Mouse (Mus musculus) ES-CJ7 (cell line): ENCODE measurements around the gene Mical3.

Experiments used
- DNase-seq: peaks from one replicate; pipeline ENCODE4 v3.0.0; 2011; ENCODE audit warnings: low read depth, low spot score

Gene Mical3

DNA sequence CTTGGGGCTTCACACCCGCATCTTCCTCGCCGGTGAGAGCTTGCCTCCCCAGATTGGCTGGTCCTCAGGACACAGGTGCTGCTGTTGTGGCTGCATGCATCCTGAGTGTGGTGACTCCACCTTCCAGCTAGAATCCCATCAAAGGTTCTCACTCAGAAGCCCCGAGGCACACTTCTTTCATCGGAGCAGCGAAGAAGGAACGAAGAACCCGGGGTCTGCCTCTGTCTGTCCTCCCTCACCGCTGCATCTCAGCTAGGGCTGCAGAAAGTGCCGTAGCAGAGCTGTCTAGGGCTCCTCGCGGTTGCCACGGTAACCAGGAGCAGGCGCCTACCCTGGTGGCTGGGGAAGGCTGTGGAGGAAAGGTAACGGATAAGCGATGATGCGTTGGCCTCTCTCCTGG is at the start of gene Mical3:
Gene Mical3 (minus strand): TSS at position 227 of the 400 bp plus-strand sequence.
- peak; percentile 71 for DNase-seq

DNA sequence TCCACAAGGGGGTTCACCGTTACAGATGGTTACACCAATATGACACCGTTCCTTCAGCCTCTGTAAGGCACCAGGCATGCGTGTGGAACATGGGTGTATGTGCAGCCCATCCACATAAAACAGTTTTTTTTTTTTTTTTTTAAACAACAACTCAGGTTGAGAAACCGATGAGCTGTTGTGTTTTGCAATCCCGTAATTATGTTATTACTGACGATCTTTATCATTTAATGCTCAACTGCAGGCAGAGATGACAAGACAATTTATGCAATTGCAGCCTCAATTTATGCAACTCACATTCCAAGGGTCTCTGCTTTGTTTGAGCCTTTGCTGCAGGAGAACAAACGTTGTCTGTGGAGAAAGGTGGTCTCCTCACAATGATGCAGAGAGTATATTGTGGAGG is 49.0 kb upstream of the Mical3 start:
- no peak for DNase-seq

DNA sequence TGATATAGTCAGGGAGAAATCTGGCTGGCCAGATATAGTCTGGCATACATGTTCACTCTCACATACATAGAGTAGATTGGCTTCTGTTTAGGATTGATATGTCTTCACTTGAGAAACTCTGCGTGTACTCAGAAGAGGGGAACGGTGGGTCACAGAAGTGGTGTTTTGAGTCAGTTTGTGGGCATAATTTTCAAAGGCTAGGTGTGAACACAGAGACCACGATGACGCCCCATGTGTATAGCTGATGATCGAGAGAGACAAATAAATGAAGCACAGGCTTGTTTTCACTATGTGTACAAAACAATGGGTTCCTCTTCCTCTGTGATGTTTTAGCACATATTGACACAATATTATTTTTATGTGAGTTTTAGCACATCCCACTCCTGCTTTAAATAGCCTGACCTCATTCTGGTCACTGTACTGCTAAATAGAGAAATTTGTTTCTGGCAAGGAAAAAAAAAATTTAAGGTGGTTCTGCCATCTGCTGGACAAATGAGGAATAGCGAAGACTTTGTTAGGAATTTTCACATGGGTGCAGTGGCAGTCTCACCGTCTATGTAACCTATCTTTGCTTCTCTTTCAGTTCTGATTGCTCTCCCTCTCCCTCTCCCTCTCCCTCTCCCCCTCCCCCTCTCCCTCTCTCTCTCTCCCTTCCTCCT is 48.0 kb upstream of the Mical3 start:
- DNase-seq: peak; percentile 60

DNA sequence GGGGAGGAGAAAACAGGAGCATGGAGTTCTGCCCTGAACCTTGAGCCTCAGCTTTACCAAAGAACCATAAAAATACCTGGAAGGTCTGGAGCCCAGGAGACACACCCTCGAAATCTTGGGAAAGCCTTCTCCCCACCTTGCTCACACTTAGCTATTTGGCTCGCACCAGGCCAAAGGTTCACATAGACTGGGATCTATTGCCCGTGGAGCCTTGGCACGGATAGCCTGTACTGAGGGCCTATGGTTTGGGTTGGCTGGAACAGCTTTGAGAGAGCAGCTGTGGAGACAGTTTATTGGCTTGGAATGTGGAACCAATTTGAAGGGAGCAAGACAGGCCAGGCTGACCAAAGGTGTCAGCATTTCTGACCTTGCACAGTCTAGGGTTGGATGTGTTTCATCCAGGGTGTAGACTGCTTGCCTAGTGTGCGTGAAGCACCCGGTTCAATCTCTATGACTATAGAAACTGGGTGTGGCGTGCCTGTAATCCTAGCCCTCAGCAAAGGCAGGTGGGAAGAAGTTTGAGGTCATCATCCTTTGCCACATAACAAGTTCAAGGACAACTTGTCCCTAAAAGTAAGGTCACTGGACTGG is 46.4 kb upstream of the Mical3 start:
- peak; percentile 38 for DNase-seq

DNA sequence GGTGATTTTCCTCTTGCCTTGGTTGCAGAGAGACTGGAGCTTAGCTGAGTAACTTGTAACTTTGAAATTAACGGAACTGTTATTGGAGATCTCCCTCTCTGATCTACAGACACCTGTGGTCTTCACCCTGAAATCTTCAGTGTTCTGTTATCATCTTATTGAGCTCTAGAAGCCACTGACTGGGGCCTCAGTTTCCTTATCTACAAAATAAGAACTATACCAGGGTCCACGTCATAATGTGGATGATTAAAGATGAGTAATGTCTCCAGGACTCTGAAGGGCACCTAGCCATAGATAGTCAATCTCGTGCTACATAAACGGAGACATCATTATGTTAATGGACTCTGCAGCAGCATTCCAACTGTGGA is 45.9 kb upstream of the Mical3 start:
- no peak for DNase-seq

DNA sequence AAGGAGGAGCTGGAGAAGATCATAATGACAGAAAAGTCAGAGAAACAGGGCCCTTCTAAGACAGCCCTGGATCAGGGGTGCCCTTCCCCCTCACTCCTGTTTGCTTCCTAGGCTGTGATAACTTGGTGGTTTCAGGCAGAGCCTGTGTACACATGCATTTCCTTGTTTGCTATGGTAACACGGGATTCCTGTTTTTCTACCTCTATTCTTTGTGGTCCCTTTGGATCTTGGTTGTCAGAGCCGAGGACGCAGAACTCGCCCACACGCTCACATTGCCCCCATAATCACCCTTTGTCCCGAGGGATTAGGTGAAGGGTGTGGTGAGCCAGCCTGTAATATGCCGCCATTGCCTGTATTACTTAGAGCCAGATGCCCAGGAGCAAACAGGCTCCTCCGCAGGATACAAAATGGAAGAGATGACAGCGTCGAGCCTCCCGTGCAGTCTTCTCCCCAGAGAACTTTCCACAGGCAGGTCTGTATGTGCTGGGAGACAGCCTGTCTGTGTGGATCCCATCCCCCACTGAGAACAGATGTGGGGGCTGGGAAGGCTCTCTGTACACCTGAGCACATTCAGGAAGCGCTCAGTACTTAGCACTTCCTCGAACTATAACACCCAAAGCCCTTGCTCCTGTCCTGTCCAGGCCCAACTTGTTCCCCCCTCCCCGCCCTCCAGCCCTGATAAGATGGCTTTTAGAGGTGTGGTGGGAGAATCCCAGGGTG is 45.4 kb upstream of the Mical3 start:
- peak; percentile 52 for DNase-seq

DNA sequence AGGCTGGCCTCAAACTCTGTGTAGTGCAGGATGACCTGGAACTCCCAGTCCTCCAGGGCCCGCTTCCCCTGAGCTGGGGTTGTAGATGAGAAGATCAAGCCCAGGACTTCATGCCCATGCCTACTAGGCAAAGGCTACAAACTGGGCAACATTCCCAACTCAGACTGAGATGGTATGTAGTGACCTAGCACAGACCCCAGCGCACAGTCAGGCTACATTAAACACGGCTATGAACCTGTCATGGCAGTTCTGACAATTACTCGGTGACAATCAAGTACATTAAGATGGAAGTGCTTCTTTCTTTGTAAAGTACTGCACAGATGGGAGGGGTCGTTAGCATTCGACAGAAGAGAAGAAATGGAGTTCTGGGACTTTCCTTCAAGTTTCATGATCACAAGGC is 44.0 kb upstream of the Mical3 start:
- no peak for DNase-seq

DNA sequence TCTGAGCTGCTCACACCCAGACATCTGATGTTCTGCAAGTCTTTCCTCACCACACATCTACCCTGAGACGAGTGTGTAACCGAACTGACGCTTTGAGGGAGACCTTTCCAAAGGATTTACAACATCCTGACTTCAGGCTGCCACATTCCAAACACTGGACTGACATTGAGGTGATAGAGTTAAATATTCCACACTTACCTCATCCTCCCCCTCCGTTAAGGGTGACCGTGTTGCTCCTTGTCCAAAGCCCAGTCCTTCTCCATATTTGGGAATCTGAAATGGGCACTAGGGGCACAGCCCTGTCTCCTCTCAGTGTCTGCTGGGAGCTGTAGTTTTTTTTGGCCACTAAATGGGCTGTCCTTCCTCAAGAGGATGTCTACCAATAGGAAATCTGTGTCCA is 42.7 kb upstream of the Mical3 start:
- DNase-seq: no peak

DNA sequence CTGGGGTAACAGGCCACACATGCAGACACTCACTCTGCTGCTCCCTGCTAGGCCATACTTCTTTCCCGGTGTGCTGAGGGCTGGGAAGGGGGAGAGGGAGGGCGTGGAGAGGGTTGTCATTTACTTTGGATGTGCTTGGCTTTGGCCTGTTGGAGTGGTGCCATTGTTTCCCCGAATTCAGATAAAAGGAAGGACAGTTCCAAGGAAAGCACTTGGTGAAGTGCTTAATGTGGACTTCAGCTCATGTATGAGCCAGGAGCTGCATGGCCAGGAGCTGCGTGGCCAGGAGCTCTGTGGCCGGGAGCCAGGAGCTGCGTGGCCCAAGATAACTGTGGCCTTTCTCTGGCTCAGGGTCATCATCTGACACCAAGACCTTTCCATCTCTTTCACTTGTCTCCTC is 40.3 kb upstream of the Mical3 start:
- no peak for DNase-seq

DNA sequence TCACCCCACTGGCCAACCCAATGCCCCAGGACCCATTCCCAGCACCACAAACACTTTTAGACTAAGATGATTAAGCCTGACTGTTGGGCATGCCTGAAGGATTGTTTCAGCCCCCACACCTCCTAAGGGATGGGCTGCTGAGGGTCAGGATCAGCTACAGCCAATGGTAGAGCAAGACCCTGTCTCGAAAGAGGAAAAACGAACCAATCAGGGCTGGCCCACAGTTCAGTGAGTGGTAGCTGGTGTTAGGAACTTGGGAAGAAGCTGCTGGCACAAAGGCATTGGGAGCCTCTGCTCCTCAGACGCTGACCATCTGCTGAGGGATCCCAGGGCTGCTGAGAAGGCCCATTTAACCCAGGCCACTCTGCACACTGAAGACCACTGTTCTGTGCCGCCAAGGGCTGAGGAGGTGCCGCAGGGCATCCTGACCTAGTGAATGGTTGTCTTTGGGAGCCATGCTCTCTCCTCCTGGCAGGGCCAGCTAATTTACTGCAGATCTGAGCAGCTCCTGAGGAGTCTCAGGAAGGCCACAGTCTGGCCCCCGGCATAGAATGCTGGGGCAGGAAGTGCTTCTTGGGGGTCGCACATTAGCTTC is 36.7 kb upstream of the Mical3 start:
- peak; percentile 58 for DNase-seq

DNA sequence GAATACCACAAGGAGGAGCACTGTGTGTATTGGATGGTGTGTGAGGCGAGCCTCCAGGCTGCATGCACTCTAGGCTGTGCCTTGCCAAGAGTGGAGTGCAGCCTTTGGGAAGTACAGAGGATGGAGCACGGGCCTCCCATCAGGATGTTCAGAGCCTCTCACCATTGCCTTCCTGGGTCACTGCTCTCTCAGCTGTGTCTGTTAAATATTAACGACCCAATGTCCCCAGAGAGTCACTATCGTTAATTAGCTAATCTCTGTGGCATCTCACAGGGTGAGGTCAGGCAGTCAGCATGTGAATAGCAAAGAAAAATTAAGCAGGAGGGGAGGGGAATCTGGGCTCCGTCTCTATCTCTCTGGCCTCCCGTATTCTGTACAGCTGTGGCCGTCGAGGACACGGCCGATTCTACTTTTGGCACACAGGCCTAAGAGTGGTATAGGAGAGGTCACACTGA is 35.3 kb upstream of the Mical3 start:
- no peak for DNase-seq

DNA sequence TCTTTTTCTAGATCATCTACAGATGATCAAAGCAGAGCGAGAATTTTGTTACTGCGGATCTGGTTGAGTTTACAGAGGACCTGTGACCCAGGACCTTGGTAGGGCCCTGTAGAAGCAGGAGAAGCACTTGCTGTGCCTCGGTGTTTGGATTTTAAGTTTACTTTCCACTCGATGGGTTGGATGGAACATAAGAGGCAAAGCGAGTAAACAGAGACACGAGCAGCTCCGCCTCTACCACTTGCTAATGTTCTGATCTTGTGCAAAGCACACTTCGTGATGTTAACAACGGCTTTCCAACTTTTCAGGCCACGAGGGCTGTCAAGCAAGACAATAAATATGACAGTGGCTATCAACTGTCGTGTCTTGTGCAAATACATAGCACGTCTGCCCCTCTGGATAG is 31.8 kb upstream of the Mical3 start:
- no peak for DNase-seq

DNA sequence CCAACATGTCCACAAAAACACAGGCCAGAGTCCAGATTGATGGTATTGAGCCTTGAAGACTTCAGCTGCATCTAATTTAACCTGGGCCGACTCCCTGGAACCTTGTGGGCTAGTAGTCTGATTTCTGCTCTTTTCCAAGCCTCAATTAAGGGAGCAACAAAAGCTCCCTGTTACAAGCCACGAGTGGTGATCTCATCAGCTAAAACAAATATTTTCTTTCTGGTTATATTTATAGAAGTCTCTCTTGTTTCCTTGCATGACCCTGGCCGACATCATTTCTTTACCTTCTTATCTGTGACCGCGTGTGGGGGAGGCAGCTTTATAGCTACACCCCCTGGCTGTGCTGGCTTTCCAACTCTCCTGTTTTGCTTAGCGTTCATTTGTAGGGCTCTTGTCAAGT is 29.3 kb upstream of the Mical3 start:
- DNase-seq: no peak

DNA sequence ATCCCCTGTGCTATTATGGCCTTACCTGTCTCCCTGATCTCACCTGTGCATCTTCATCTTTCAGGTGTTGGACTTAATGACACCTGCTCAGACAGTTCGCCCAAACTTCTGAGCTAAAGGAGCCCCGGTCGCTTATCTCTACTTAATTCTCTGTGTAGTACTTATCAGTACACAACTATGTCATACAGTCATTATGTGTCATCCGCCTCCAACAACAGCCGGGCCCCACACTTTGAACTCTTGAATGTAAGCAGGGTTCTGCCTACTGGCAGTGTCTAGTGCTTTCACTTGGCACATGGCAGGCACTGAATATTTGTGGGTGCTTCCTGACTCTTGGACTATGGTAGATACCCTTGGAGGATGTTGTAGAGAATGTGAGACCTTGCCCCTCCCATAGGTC is 28.8 kb upstream of the Mical3 start:
- DNase-seq: no peak

DNA sequence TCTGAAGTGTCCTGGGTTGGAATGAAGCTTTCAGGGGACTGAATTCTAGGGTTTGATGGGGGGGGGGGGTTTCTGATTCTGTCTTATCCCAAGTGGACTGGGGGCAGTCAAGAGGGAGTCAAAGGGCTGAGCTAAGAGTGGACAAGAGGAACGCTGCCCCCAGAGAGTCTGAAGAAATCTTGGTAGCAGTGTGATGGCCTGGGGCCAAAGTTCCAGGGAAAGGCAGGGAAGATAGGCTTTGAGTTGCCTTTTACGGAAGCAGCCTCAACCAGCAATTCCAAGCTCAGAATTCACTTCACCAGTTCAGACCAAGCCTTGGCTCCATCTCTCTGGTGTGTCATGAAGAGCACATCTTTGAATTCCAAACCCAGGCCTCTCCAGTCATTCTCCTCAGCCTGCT is 25.2 kb upstream of the Mical3 start:
- DNase-seq: no peak

DNA sequence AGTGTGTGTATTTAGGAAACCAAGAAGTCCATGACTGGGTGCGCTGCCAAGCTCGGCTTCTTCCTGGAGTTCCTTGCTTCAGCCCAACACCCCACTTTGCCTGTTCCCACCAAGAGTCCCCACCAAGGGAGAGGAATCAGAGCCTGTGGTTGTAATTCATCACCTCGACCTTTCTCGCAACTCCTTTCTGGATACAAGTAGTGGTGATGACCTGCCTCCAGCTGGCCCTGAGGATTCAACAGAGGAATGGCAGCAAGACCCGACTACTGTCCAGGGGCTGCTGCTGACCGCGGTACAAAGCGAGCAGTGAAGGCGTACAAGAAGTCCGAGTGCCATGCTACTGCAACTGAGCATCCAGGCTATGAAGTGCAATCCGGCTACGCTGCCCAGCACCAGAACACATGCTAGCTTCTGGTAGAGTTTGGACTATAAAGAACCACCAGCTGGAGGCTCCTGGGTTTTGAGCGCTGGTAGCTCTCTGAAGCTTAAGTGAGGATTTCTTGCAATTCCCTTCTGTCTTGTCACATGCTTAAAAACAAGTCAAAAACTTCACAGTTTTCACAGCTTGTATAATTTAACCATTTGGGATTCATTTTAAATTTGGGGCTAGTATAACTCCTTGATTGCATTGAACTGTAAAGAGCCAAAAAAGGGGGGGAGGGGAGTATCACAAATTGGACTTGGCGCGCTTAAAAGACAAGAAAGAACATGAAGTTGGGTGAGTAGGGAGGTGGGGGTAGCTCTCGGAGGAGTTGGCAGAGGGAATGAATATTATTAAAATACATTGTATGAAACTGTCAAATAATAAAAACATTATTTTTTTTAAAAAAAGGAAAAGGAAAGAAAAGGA is 23.9 kb upstream of the Mical3 start:
- DNase-seq: no peak

DNA sequence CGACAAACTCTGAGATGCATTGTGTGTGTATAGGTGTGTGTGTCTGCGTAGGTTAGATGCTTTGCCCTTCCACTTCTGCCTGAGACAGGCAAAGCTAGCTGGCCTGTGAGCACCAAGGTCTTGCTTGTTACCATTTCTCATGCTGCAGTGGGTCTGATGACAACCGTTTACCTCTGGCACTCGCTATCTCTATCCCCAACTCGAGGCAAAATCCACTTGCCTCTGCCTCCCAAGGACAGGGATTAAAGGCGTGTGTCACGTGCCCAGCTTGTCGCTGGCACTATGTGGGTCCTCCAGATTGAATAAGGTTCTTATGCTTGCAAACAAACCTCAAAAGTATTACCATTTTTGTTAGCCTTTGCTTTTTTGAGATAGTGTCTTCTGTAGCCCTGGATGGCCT is 22.4 kb upstream of the Mical3 start:
- DNase-seq: no peak

DNA sequence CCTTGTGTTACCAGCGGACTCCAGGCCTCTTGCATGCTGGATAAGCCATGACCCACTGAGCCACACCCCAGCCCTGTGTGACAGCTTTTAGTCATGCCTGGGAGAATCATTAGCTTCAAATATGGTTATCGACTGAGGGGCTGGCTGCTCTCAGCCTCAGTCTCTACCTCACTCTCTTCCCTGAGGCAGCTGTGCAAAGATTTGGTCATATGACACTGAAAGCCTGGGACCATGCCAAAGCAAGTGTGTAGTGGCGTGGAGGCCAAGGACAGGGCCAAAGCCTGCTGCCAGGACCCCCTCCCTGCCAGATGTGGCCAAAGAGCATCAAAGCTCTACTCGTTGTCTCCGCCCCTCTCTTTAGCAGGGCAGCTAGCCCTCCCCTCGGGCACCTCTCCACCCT is 20.9 kb upstream of the Mical3 start:
- no peak for DNase-seq

DNA sequence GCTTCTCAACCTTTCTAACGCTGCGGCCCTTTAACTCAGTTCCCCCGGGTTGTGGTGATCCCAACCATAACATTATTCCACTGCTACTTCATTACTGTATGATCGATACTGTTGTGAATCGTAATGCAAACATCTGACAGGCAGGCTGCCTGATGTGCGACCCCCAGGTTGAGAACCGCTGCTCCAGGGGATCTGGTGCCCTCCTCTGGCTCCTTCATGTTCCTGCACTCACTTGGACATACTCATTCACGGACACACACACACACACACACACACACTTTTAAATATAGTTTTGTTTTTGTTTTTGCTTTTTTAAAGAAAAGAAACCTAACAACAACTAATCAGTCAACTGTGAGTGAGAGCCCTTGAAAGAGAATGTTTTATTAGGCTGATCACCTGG is 19.3 kb upstream of the Mical3 start:
- DNase-seq: no peak

DNA sequence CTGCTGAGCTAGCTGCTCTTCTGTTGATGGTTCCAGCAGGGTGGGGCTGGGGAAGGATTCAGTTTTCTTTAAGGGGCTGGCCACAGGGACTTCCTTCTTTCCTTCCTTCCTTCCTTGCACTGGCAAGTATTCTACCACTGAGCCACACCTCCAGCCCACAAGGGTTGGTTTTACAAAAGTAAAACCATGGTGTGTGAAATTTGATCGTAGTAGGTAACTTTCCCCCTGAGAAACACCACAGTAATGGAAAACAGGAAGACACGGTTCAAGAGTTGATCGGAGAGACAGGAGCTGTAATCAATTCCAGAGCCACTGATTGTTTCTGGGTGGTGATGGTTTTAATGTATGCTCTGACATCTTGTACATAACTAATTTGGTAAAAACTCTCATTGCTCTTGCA is 18.6 kb upstream of the Mical3 start:
- no peak for DNase-seq

DNA sequence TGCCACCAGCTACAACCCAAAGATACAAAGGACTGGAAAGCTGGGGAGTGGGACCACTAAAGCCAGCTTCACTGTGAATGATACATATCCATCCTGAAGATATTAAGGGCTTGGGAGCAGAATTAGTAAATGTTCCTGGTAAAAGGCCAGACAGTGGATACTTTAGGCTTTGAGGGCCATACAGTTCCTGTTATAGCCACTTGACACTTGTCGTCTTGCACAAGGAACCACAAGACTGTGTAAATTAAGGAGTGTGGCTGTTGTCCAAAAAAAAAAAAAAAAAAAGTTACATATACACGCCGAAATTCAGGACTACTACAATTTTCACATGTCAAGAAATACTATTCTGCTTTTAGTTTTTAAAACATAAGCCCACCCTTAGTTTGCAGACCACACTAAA is 17.6 kb upstream of the Mical3 start:
- no peak for DNase-seq

DNA sequence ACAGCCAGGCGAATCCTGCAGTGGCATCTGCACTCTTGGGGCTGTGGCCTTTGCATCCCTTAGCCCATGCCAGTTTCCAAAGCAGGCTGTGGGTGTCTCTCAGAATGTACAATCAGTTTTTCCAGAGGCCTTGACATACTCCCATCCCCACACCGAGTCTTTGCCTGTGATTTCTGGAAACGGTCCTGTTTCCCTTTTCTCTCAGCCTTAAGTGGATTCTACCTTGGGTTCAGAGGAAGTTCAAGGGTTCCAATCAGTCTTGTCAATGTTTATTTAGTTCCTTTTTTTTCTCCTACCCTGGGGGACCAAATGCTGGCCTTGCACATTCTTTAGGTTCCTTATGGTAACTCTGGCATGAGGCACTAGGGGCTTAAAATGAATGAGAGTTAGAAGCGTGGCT is 16.0 kb upstream of the Mical3 start:
- DNase-seq: no peak
